ENCODE assay signal across 11 mouse cellular contexts in the genomic region with DNA sequence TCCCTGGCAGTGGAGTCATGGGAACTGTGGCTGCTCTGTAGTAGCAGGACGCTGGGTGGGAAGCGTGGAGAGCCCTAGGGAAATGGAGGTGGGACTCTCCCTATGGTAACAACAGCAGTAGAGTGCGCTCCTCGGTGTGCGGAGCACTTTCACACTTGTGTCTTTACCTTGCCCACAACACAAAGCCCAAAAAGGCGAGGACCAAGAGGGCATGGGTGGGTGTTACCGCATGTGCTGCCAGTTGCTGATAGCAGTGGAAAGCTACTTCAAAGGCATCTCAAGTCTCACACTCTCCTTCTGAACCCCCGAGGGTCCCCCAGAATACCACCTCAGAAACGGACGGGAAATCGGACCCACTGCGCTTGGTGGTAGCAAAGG. TPM values are rescaled to one million over a fixed set of nuclear protein-coding genes. Genes with fewer than 3 reads are reported as not detected.
A peak's percentile ranks its signal among the peaks of the same experiment; 100 is the strongest.
DNase-seq lines count a peak whose midpoint lies in the region; ATAC-seq lines count a peak whose summit lies in the region.
"Had no signal": no experiment of that assay in that cellular context is flagged by ENCODE, and none has a peak within 500 bp of the region (broad histone marks: within the 10 kb centered on the region; RNA-seq: fewer than 3 reads in every experiment).

No protein-coding gene starts in this region.

- WGBS in kidney, embryonic 15.5 days, result 37% methylated on average over 12 of the region's 12 CpGs
- 41% methylated on average over 12 of the region's 12 CpGs for WGBS in forebrain, embryonic 16.5 days
- 45% methylated on average over 12 of the region's 12 CpGs for WGBS in midbrain, embryonic 12.5 days

- H3K36me3 ChIP-seq in kidney, embryonic 15.5 days, result no peaks in the 10 kb centered on the region
- no peaks in the 10 kb centered on the region for H3K36me3 ChIP-seq in forebrain, embryonic 16.5 days (ENCODE audit: control insufficient read depth, insufficient read depth)
- H3K36me3 ChIP-seq in midbrain, embryonic 12.5 days, result no peaks in the 10 kb centered on the region

- H3K27ac ChIP-seq in kidney, embryonic 15.5 days, result peak overlapping the region; percentile 92
- no peak overlapping the region for H3K27ac ChIP-seq in forebrain, embryonic 16.5 days (ENCODE audit: low read length)
- H3K27ac ChIP-seq in midbrain, embryonic 12.5 days (replicated peaks), result peak overlapping the region; percentile 82

- H3K4me1 ChIP-seq in kidney, embryonic 15.5 days, result peaks cover 65% of the 10 kb centered on the region
- H3K4me1 ChIP-seq in forebrain, embryonic 16.5 days (replicated peaks; ENCODE audit: control insufficient read depth, insufficient read depth, low read length), result peaks cover 13% of the 10 kb centered on the region
- H3K4me1 ChIP-seq in midbrain, embryonic 12.5 days, result peaks cover 25% of the 10 kb centered on the region

- DNase-seq in kidney, postnatal 36 days, result no peak
- peak; percentile 65 for DNase-seq in T-cell, adult 2 months (ENCODE audit: low spot score)
- DNase-seq in layer of hippocampus, adult 9-10 months (ENCODE audit: low spot score), result no peak
- no peak for DNase-seq in urinary bladder, postnatal 25 days (ENCODE audit: low spot score)
- DNase-seq: kidney, adult 18-20 months; lung, postnatal 14 days; thymus, adult 18-20 months had no signal

- H3K9ac ChIP-seq in kidney, embryonic 15.5 days, result no peak overlapping the region
- no peak overlapping the region for H3K9ac ChIP-seq in forebrain, embryonic 16.5 days (replicated peaks; ENCODE audit: low read depth, low read length)
- no peak overlapping the region for H3K9ac ChIP-seq in midbrain, embryonic 12.5 days (replicated peaks)

- H3K27me3 ChIP-seq in kidney, embryonic 15.5 days, result 0 out of 2 replicates have a peak, but pooled peaks cover 4% of the 10 kb centered on the region
- no peaks in the 10 kb centered on the region for H3K27me3 ChIP-seq in forebrain, embryonic 16.5 days (replicated peaks; ENCODE audit: control insufficient read depth, insufficient read depth, low read length)
- no peaks in the 10 kb centered on the region for H3K27me3 ChIP-seq in midbrain, embryonic 12.5 days

- peak overlapping the region; percentile 27; the same call in 1 of the 2 replicates for H3K4me3 ChIP-seq in kidney, embryonic 15.5 days (replicated peaks)
- H3K4me3 ChIP-seq in forebrain, embryonic 16.5 days (replicated peaks; ENCODE audit: low read length), result no peak overlapping the region
- H3K4me3 ChIP-seq in midbrain, embryonic 12.5 days, result no peak overlapping the region

- H3K4me2 ChIP-seq in kidney, embryonic 15.5 days, result peak overlapping the region; percentile 57
- peak overlapping the region; percentile 34; the same call in 1 of the 2 replicates for H3K4me2 ChIP-seq in forebrain, embryonic 16.5 days (ENCODE audit: low read length)
- H3K4me2 ChIP-seq in midbrain, embryonic 12.5 days (replicated peaks), result peak overlapping the region; percentile 42

- no peaks in the 10 kb centered on the region for H3K9me3 ChIP-seq in kidney, embryonic 15.5 days (replicated peaks)
- H3K9me3 ChIP-seq in forebrain, embryonic 16.5 days (ENCODE audit: control insufficient read depth, low read length), result no peaks in the 10 kb centered on the region
- H3K9me3 ChIP-seq in midbrain, embryonic 12.5 days, result no peaks in the 10 kb centered on the region

- ATAC-seq in kidney, embryonic 15.5 days (replicated peaks; ENCODE audit: low FRiP score), result no peak
- no peak for ATAC-seq in forebrain, embryonic 16.5 days
- ATAC-seq in midbrain, embryonic 12.5 days (ENCODE audit: low FRiP score, low read depth), result no peak
- no peak for ATAC-seq in monocyte, adult 5-6 weeks (replicated peaks; ENCODE audit: insufficient number of reproducible peaks, low FRiP score, low TSS enrichment, poor library complexity, severe bottlenecking)

RNA-seq across cellular contexts. Expression of a gene that starts 23.4 kb away (rescaled TPM):
- 0.17 and 0.18 TPM in 2 replicates for polyA plus RNA-seq in kidney, embryonic 15.5 days (2015; fragmentation: Nextera tagmentation; extraction: Ambion mirVana)
- 0.16 TPM in 1 of 2 replicates, not detected in the other for polyA plus RNA-seq in forebrain, embryonic 16.5 days (2015; fragmentation: Nextera tagmentation; extraction: Ambion mirVana)
- 0.11 TPM in 1 of 2 replicates, not detected in the other for polyA plus RNA-seq in midbrain, embryonic 12.5 days (2016; fragmentation: Nextera tagmentation; extraction: Ambion mirVana)
- 13.3 to 31.2 TPM (median 29.2 TPM) in 3 replicates for total RNA-seq in monocyte, adult 5-6 weeks (2017)

RNA-seq across cellular contexts. Expression of a gene that starts 42.3 kb away (rescaled TPM):
- polyA plus RNA-seq in kidney, embryonic 15.5 days (2015; fragmentation: Nextera tagmentation; extraction: Ambion mirVana), result 0.29 and 0.32 TPM in 2 replicates
- polyA plus RNA-seq in forebrain, embryonic 16.5 days (2015; fragmentation: Nextera tagmentation; extraction: Ambion mirVana), result not detected in 2 replicates
- polyA plus RNA-seq in midbrain, embryonic 12.5 days (2016; fragmentation: Nextera tagmentation; extraction: Ambion mirVana), result 0.12 and 0.19 TPM in 2 replicates
- 4.1 to 6.4 TPM (median 4.2 TPM) in 3 replicates for total RNA-seq in monocyte, adult 5-6 weeks (2017)
